Mouse (Mus musculus) heart, adult 2 months (tissue): ENCODE measurements around the gene Taf9. TPM values are rescaled to one million over a fixed set of nuclear protein-coding genes. Genes with fewer than 3 reads are reported as not detected.

Experiments
- DNase-seq, 2 experiments: peaks; one replicate each; pipeline ENCODE4 v3.0.0; 2021
- H3K27ac ChIP-seq: fragments of 200-600 bp; 2 replicates; pipeline ENCODE4 v1.8.1; 2022
- H3K27me3 ChIP-seq: fragments of 200-500 bp; 2 replicates; pipeline ENCODE4 v1.6.1; 2012; ENCODE audit warnings: mild to moderate bottlenecking, low read length, inconsistent platforms, mixed read lengths; ENCODE audit not compliant: control insufficient read depth, insufficient read depth
- H3K36me3 ChIP-seq: fragments of 200-500 bp; 2 replicates; pipeline ENCODE4 v1.6.1; 2012; ENCODE audit warnings: low read length, inconsistent platforms; ENCODE audit not compliant: control insufficient read depth, insufficient read depth
- H3K4me1 ChIP-seq: fragments of 200-500 bp; 2 replicates; pipeline ENCODE4 v1.6.1; 2011; ENCODE audit warnings: low read length; ENCODE audit not compliant: control insufficient read depth, insufficient read depth
- H3K4me3 ChIP-seq: fragments of 200-600 bp; 2 replicates; pipeline ENCODE4 v1.8.1; 2022
- H3K79me2 ChIP-seq: fragments of 200-500 bp; replicated peaks from 2 replicates; pipeline ENCODE4 v1.6.1; 2012; ENCODE audit warnings: mild to moderate bottlenecking, inconsistent platforms, low read length, moderate library complexity, mixed read lengths; ENCODE audit not compliant: control insufficient read depth, insufficient read depth
- H3K9ac ChIP-seq: fragments of 200-500 bp; 2 replicates; pipeline ENCODE4 v1.6.1; 2012; ENCODE audit warnings: low read depth, mild to moderate bottlenecking, control low read depth, inconsistent platforms, low read length, mixed read lengths
- CTCF ChIP-seq: fragments of 200-600 bp; IDR thresholded peaks from 2 replicates; pipeline ENCODE4 v1.8.1; 2022; ENCODE audit warnings: antibody characterized with exemption, mild to moderate bottlenecking, moderate library complexity
- EP300 ChIP-seq: fragments of 200-500 bp; IDR thresholded peaks from 2 replicates; pipeline ENCODE4 v1.6.1; 2011; ENCODE audit warnings: low read depth, low read length, control low read depth; ENCODE audit not compliant: insufficient read depth
- POLR2A ChIP-seq: fragments of 200-500 bp; IDR thresholded peaks from 2 replicates; pipeline ENCODE4 v1.6.1; 2011; ENCODE audit warnings: mild to moderate bottlenecking, low read depth, low read length, control low read depth; ENCODE audit not compliant: insufficient read depth
- WGBS: fragments of 180-500 bp; shearing (Covaris S2); methylation state at CpG from one replicate; pipeline ENCODE4 v1.1.7; 2018; 5-methylcytosine and 5-hydroxymethylcytosine counted together
- intact Hi-C: fragments of 180-260 bp; cut with DNase I; formaldehyde crosslinking; loops from one replicate; pipeline ENCODE4 v1.15.1; 2025
- polyA plus RNA-seq: library from polyadenylated mRNA; depleted of rRNA; stranded (reverse); fragments of >200 nt; gene quantifications from 2 replicates; pipeline ENCODE4 v1.2.3, GENCODE M21; 2012; rRNA removed
- total RNA-seq, 2 experiments: library from RNA; stranded (reverse); gene quantifications; 2 replicates each; pipeline ENCODE4 v1.2.3; 2021

Gene Taf9
- total and polyA plus RNA-seq, 3 experiments, result 2.2 to 9.8 (median 9.8) TPM

- WGBS, result 87% methylated on average over 2 of the region's 2 CpGs
- Histone ChIP-seq H3K27ac (no peak overlapping the region), H3K4me3 (no peak overlapping the region), H3K27me3 (no peaks in the 10 kb centered on the region), H3K36me3 (no peaks in the 10 kb centered on the region), H3K79me2 (no peaks in the 10 kb centered on the region), H3K9ac (no peak overlapping the region), H3K4me1 (no peaks in the 10 kb centered on the region)
- TF ChIP-seq EP300 (no peak), POLR2A (no peak), CTCF (no peak)
- DNase-seq, result no peak
- intact Hi-C loops, result no loop called here
Observed at GRCm38 (mm10) chr13:100682837-100683236, 31.5 kb downstream of the Taf9 start.

GRCm38 (mm10) chr13:100684355-100684754, 33.0 kb downstream of the Taf9 start:
- no peak overlapping the region for H3K9ac ChIP-seq
- intact Hi-C loops, result no loop called here
- no peaks in the 10 kb centered on the region for H3K36me3 ChIP-seq
- TF ChIP-seq CTCF, result peak; percentile 53
- no peak for TF ChIP-seq EP300
- H3K79me2 ChIP-seq, result no peaks in the 10 kb centered on the region
- H3K27me3 ChIP-seq, result no peaks in the 10 kb centered on the region
- H3K4me1 ChIP-seq, result no peaks in the 10 kb centered on the region
- no peak for DNase-seq
- 67% methylated on average over 2 of the region's 2 CpGs for WGBS
- H3K27ac ChIP-seq, result no peak overlapping the region
- no peak overlapping the region for H3K4me3 ChIP-seq

- intact Hi-C loops, result no loop called here
- Histone ChIP-seq H3K27ac (no peak overlapping the region), H3K36me3 (no peaks in the 10 kb centered on the region), H3K4me1 (no peaks in the 10 kb centered on the region), H3K4me3 (no peak overlapping the region), H3K9ac (no peak overlapping the region), H3K79me2 (no peaks in the 10 kb centered on the region), H3K27me3 (no peaks in the 10 kb centered on the region)
- 0 out of 2 replicates have a peak, but pooled peaks have one; percentile 3 for TF ChIP-seq CTCF
- no peak for TF ChIP-seq POLR2A
- DNase-seq, result no peak
- 70% methylated on average over 7 of the region's 7 CpGs for WGBS
Observed at GRCm38 (mm10) chr13:100687513-100687912, 36.1 kb downstream of the Taf9 start.

- TF ChIP-seq POLR2A (no peak), EP300 (no peak)
- H3K27me3 ChIP-seq, result no peaks in the 10 kb centered on the region
- no peaks in the 10 kb centered on the region for H3K4me1 ChIP-seq
- H3K36me3 ChIP-seq, result no peaks in the 10 kb centered on the region
- 65% methylated on average over 3 of the region's 3 CpGs for WGBS
- H3K79me2 ChIP-seq, result no peaks in the 10 kb centered on the region
- no peak overlapping the region for H3K4me3 ChIP-seq
- intact Hi-C loops, result no loop called here
- H3K9ac ChIP-seq, result no peak overlapping the region
- DNase-seq, result no peak
- no peak overlapping the region for H3K27ac ChIP-seq
Observed at GRCm38 (mm10) chr13:100697541-100697940, 46.2 kb downstream of the Taf9 start.

GRCm38 (mm10) chr13:100698866-100699265, 47.5 kb downstream of the Taf9 start:
- no peak overlapping the region for H3K9ac ChIP-seq
- no peaks in the 10 kb centered on the region for H3K27me3 ChIP-seq
- DNase-seq, result no peak
- WGBS, result 90% methylated on average over 10 of the region's 10 CpGs
- H3K36me3 ChIP-seq, result no peaks in the 10 kb centered on the region
- H3K79me2 ChIP-seq, result no peaks in the 10 kb centered on the region
- TF ChIP-seq CTCF (no peak), POLR2A (no peak), EP300 (no peak)
- no peak overlapping the region for H3K4me3 ChIP-seq
- no peak overlapping the region for H3K27ac ChIP-seq
- no peaks in the 10 kb centered on the region for H3K4me1 ChIP-seq
- intact Hi-C loops, result no loop called here

- H3K4me1 ChIP-seq, result no peaks in the 10 kb centered on the region
- H3K9ac ChIP-seq, result no peak overlapping the region
- H3K4me3 ChIP-seq, result no peak overlapping the region
- intact Hi-C loops, result no loop called here
- no peak for DNase-seq
- WGBS, result 88% methylated on average over 2 of the region's 2 CpGs
- 0 out of 2 replicates have a peak, but pooled peaks have one; percentile 17 for TF ChIP-seq CTCF
- no peak for TF ChIP-seq POLR2A
- no peak for TF ChIP-seq EP300
- no peaks in the 10 kb centered on the region for H3K36me3 ChIP-seq
- H3K79me2 ChIP-seq, result no peaks in the 10 kb centered on the region
- no peaks in the 10 kb centered on the region for H3K27me3 ChIP-seq
- no peak overlapping the region for H3K27ac ChIP-seq
Observed at GRCm38 (mm10) chr13:100703468-100703867, 52.1 kb downstream of the Taf9 start.

Other genes starting within 250 kb of the Taf9 start
- gene Naip1, start 198.7 kb upstream of the Taf9 start, total RNA-seq, result under 1 TPM; 0.05 to 0.09 TPM
- not detected in 2 replicates for gene Naip1, start 198.7 kb upstream of the Taf9 start, polyA plus RNA-seq
- gene Gtf2h2, start 159.0 kb upstream of the Taf9 start, total RNA-seq, result 10 to 100 TPM; 21.4 to 24.3 TPM
- 15.5 and 24.3 TPM in 2 replicates for gene Gtf2h2, start 159.0 kb upstream of the Taf9 start, polyA plus RNA-seq
- under 1 TPM; 0.43 to 0.76 TPM for gene Ocln, start 98.9 kb upstream of the Taf9 start, total RNA-seq
- gene Ocln, start 98.9 kb upstream of the Taf9 start, polyA plus RNA-seq, result 0.37 and 0.82 TPM in 2 replicates
- gene Marveld2, start 34.6 kb upstream of the Taf9 start, total RNA-seq, result under 1 TPM; 0.27 to 0.34 TPM
- 0.50 and 0.66 TPM in 2 replicates for gene Marveld2, start 34.6 kb upstream of the Taf9 start, polyA plus RNA-seq
- 10 to 100 TPM; 55.1 to 65.7 TPM for gene Ak6, start 600 bp upstream of the Taf9 start, total RNA-seq
- gene Ak6, start 600 bp upstream of the Taf9 start, polyA plus RNA-seq, result 49.9 and 92.7 TPM in 2 replicates
- gene Rad17, start 528 bp upstream of the Taf9 start, total RNA-seq, result 10 to 100 TPM; 15.0 TPM
- gene Rad17, start 528 bp upstream of the Taf9 start, polyA plus RNA-seq, result 5.6 and 9.5 TPM in 2 replicates
- under 1 TPM; 0.32 to 0.39 TPM for gene Ccdc125, start 18.1 kb downstream of the Taf9 start, total RNA-seq
- gene Ccdc125, start 18.1 kb downstream of the Taf9 start, polyA plus RNA-seq, result 0.59 and 0.70 TPM in 2 replicates
- 10 to 100 TPM; 21.7 to 24.0 TPM for gene Cdk7, start 79.4 kb downstream of the Taf9 start, total RNA-seq
- gene Cdk7, start 79.4 kb downstream of the Taf9 start, polyA plus RNA-seq, result 11.2 and 18.2 TPM in 2 replicates
- 100 to 1,000 TPM; 185 to 206 TPM for gene Mrps36, start 93.1 kb downstream of the Taf9 start, total RNA-seq
- 161 and 254 TPM in 2 replicates for gene Mrps36, start 93.1 kb downstream of the Taf9 start, polyA plus RNA-seq
- under 1 TPM in 1 of 2 experiments, not detected in 1; 0.23 TPM for gene Cenph, start 124.3 kb downstream of the Taf9 start, total RNA-seq
- gene Cenph, start 124.3 kb downstream of the Taf9 start, polyA plus RNA-seq, result 0.08 TPM in 1 of 2 replicates, not detected in the other
- gene Ccnb1, start 135.0 kb downstream of the Taf9 start, total RNA-seq, result under 1 TPM; 0.21 to 0.41 TPM
- 0.35 and 0.59 TPM in 2 replicates for gene Ccnb1, start 135.0 kb downstream of the Taf9 start, polyA plus RNA-seq
- gene Slc30a5, start 181.8 kb downstream of the Taf9 start, total RNA-seq, result 10 to 100 TPM; 21.0 to 21.2 TPM
- gene Slc30a5, start 181.8 kb downstream of the Taf9 start, polyA plus RNA-seq, result 13.4 and 25.0 TPM in 2 replicates